Mouse (Mus musculus) hindbrain, embryonic 11.5 days (tissue): ENCODE measurements around the gene Rimkla. TPM values are rescaled to one million over a fixed set of nuclear protein-coding genes. Genes with fewer than 3 reads are reported as not detected.

Experiments used
- ATAC-seq: fragments of 200-750 bp; cut with Nextera tagmentation; 2 replicates; pipeline ENCODE4 v1.8.0; 2017; ENCODE audit warnings: mild to moderate bottlenecking, moderate TSS enrichment, moderate library complexity; ENCODE audit not compliant: low FRiP score
- DNase-seq: peaks from one replicate; pipeline ENCODE4 v3.0.0-alpha.2; 2015; ENCODE audit warnings: low spot score
- H3K27ac ChIP-seq: fragments of 300-500 bp; sonication (generic); 2 replicates; pipeline ENCODE4 v1.5.1; 2014; ENCODE audit warnings: mild to moderate bottlenecking, low read depth, low read length
- H3K27me3 ChIP-seq: fragments of 300-500 bp; sonication (generic); 2 replicates; pipeline ENCODE4 v1.6.1; 2014; ENCODE audit warnings: mild to moderate bottlenecking, low read length, moderate library complexity, mixed read lengths; ENCODE audit not compliant: control insufficient read depth, insufficient read depth
- H3K36me3 ChIP-seq: fragments of 300-500 bp; sonication (generic); 2 replicates; pipeline ENCODE4 v1.6.1; 2014; ENCODE audit warnings: mild to moderate bottlenecking, low read length, moderate library complexity, mixed read lengths; ENCODE audit not compliant: control insufficient read depth, insufficient read depth
- H3K4me1 ChIP-seq: fragments of 300-500 bp; sonication (generic); replicated peaks from 2 replicates; pipeline ENCODE4 v1.6.1; 2014; ENCODE audit warnings: low read length, mixed read lengths; ENCODE audit not compliant: control insufficient read depth, insufficient read depth
- H3K4me2 ChIP-seq: fragments of 300-500 bp; sonication (generic); replicated peaks from 2 replicates; pipeline ENCODE4 v1.6.1; 2014; ENCODE audit warnings: mild to moderate bottlenecking, low read depth, low read length
- H3K4me3 ChIP-seq: fragments of 300-500 bp; sonication (generic); 2 replicates; pipeline ENCODE4 v1.5.1; 2014; ENCODE audit warnings: low read depth, low read length
- H3K9ac ChIP-seq: fragments of 300-500 bp; sonication (generic); 2 replicates; pipeline ENCODE4 v1.6.1; 2014; ENCODE audit warnings: low read depth, low read length
- H3K9me3 ChIP-seq: fragments of 300-500 bp; sonication (generic); 2 replicates; pipeline ENCODE4 v1.6.1; 2016; ENCODE audit warnings: low read length; ENCODE audit not compliant: control insufficient read depth
- WGBS: fragments of 180-500 bp; shearing (Covaris S2); extraction: QIAGEN DNeasy Blood & Tissue Kit; methylation state at CpG from one replicate; pipeline ENCODE4 v1.1.7; 2014; 5-methylcytosine and 5-hydroxymethylcytosine counted together
- polyA plus RNA-seq: library from polyadenylated mRNA; unstranded; fragments of >200 nt; fragmentation: Nextera tagmentation; extraction: Ambion mirVana; gene quantifications from 2 replicates; pipeline ENCODE4 v1.2.1, GENCODE M21; 2014

Gene Rimkla
- polyA plus RNA-seq, 1 experiment from 2014 or later = 5.7 TPM

DNA sequence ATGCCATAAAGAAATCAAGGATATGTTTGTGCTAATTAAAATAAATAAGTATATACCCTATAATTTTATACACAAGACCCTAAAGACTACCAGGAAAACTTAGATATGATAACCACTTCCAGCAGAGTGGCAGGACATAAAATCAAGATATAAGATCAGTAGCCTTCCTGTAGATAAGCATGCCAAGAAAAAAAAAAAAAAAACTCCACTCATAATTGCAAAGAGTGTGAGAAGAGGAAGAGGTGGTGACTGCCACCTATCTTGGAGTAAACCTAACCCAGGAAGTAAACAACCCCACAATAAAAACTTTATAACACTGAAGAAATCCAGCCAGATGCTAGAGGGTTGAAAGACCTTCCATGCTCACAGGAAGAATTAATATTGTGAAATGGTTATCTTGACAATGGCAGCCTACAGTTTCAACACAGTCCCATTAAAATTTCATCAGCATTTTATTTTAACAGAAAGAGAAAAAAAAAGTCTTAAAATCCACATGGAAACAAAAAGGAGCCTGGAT lies 34.0 kb upstream of the Rimkla start:
- Histone ChIP-seq H3K4me2 (no peak overlapping the region), H3K4me1 (no peaks in the 10 kb centered on the region), H3K4me3 (no peak overlapping the region), H3K9me3 (no peaks in the 10 kb centered on the region), H3K36me3 (no peaks in the 10 kb centered on the region), H3K9ac (no peak overlapping the region), H3K27me3 (no peaks in the 10 kb centered on the region), H3K27ac (no peak overlapping the region)
- no peak for ATAC-seq
- DNase-seq = no peak

DNA sequence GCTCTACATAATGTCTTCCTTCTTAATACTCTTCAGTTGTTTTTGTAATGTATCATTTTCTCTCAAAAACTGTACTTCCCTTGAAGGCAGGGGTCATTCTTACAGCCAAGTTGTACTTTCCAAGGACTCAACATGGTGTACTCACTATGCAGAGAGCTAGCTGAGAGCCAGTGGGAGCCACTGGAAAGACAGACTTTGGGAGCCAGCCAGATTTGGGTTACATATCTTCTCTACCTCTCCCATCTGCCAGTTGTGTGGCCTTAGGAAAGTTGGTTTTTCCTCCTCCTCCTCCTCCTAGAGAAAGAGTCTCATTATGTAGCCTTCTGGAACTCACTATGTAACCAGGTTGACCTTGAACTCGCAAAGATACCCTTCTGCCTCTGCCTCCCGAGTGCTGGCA lies 32.0 kb upstream of the Rimkla start:
- Histone ChIP-seq H3K4me3 (no peak overlapping the region), H3K36me3 (no peaks in the 10 kb centered on the region), H3K4me2 (no peak overlapping the region), H3K9ac (no peak overlapping the region), H3K4me1 (no peaks in the 10 kb centered on the region), H3K27me3 (no peaks in the 10 kb centered on the region), H3K27ac (no peak overlapping the region), H3K9me3 (no peaks in the 10 kb centered on the region)
- WGBS = 96% methylated on average over 2 of the region's 2 CpGs
- ATAC-seq = no peak
- DNase-seq = no peak

DNA sequence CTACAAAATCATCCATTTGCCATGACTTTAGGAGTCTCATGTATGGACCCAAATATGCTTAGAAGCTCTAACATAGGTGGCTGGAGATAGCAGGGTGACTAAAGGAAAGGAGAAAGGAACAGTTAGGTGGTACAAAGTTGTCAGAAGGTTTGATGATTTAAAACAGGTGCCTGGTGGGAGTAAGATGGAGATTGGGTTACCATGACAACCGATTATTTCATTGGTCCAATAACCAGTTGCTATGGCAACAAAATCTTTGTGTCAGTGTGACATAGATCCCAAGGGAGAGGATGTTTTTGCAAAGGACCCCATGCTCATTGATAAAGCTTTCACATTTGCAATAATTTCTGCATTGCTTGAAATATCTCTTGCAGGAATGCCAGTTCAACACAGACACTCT lies 31.6 kb upstream of the Rimkla start:
- WGBS = 76% methylated on average over 1 of the region's 1 CpGs
- no peak overlapping the region for H3K4me2 ChIP-seq
- H3K27me3 ChIP-seq = no peaks in the 10 kb centered on the region
- no peaks in the 10 kb centered on the region for H3K9me3 ChIP-seq
- ATAC-seq = no peak
- no peak overlapping the region for H3K27ac ChIP-seq
- H3K9ac ChIP-seq = no peak overlapping the region
- no peaks in the 10 kb centered on the region for H3K4me1 ChIP-seq
- peak; percentile 36 for DNase-seq
- H3K4me3 ChIP-seq = no peak overlapping the region
- H3K36me3 ChIP-seq = no peaks in the 10 kb centered on the region

DNA sequence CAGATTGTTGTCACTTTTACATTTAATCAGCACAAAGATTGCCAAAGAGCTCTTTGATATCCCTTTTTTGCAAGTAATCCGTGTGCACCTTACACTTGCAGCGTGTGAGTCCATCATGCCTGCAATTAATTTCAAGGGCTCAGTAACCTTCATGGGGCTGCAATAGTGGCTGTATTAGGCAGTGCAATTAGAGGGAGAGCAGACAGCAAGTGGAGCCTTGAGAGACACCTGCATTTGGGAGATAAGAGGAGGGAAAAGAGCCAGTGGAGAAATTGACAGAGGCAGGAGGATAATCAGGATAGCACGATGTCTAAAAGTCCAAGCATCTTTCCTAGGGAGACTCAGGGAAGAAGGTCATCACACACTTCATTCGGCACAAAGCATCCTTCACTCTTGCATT lies 31.1 kb upstream of the Rimkla start:
- DNase-seq = no peak
- H3K27ac ChIP-seq = no peak overlapping the region
- 86% methylated on average over 4 of the region's 4 CpGs for WGBS

DNA sequence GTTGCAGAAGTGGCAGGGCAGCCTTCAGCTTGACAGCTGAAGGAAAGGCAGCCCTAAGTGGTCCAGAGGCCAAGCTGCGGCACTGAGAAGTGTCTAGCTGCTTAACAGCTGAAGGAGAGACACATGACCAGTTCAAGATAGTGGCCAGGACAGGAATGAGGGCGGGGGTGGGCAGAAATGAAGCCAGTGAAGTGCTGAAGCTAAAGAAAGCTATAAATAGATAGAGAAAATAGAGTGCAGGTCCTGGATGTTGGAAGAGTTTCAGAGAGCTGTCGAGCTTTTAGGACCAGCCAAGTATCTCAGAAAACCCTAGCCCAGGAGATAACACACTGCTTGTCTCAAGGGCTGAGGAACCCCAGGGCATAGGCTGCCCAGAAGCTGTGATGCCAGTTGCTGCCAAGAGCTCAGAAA lies 20.3 kb upstream of the Rimkla start:
- WGBS = 71% methylated on average over 3 of the region's 3 CpGs
- H3K36me3 ChIP-seq = no peaks in the 10 kb centered on the region

More for the DNA sequence above, 31.1 kb upstream of the Rimkla start:
- Histone ChIP-seq H3K9ac (no peak overlapping the region), H3K27me3 (no peaks in the 10 kb centered on the region), H3K9me3 (no peaks in the 10 kb centered on the region), H3K36me3 (no peaks in the 10 kb centered on the region), H3K4me2 (no peak overlapping the region), H3K4me3 (no peak overlapping the region), H3K4me1 (no peaks in the 10 kb centered on the region)
- ATAC-seq = no peak

DNA sequence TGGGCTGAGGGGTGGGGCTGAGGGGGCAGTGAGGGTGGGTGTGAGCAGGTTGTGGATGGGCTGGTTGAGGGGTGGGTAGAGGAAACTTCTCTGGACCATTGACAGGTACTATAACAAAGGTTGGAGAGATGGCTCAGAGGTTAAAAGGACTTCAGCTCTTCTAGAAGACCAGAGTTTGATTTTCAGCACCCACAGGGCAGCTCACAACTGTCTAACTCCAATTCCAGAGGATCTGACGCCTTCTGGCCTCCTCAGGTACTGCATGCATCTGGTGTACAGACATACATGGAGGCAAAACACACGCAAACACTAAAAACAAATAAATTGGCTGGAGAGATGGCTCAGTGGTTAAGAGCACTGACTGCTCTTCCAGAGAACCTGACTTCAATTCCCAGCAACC lies 19.2 kb upstream of the Rimkla start:
- DNase-seq = no peak
- Histone ChIP-seq H3K36me3 (no peaks in the 10 kb centered on the region), H3K9ac (no peak overlapping the region), H3K27me3 (no peaks in the 10 kb centered on the region), H3K4me2 (no peak overlapping the region), H3K27ac (no peak overlapping the region), H3K9me3 (no peaks in the 10 kb centered on the region), H3K4me3 (no peak overlapping the region), H3K4me1 (no peaks in the 10 kb centered on the region)
- WGBS = 69% methylated on average over 2 of the region's 2 CpGs
- no peak for ATAC-seq

More for the DNA sequence above, 20.3 kb upstream of the Rimkla start:
- DNase-seq = no peak
- no peaks in the 10 kb centered on the region for H3K9me3 ChIP-seq
- no peak overlapping the region for H3K9ac ChIP-seq
- H3K27ac ChIP-seq = no peak overlapping the region
- no peak for ATAC-seq
- H3K4me3 ChIP-seq = no peak overlapping the region
- no peak overlapping the region for H3K4me2 ChIP-seq
- no peaks in the 10 kb centered on the region for H3K4me1 ChIP-seq
- no peaks in the 10 kb centered on the region for H3K27me3 ChIP-seq

DNA sequence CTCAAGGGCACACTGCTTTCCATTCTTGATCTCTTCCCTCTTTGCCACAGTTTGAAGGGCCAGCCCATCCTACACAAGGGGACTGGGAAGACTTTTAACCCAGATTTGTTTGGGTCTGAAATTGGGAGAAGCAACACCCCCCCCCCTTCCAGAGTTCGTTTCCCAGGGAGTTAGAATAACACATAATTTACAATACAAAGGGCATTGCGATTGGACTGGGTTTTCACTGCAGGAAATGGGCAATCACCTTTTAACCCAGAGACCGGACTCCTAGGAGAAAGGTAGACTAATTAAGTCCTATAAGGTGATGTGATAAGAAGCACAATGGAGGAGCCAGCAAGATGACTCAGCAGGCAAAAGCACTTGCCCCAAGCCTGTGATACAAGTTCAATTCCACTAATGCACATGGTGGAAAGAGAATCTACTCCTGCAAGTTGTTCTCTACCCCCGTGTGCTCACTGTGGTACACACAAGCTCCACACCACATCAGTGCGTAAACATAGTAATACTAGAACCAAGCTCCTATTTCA lies 6.0 kb upstream of the Rimkla start:
- H3K4me2 ChIP-seq = no peak overlapping the region
- no peak overlapping the region for H3K4me3 ChIP-seq
- no peaks in the 10 kb centered on the region for H3K36me3 ChIP-seq
- no peaks in the 10 kb centered on the region for H3K4me1 ChIP-seq
- no peaks in the 10 kb centered on the region; the same call in 1 of the 2 replicates for H3K27me3 ChIP-seq
- H3K9me3 ChIP-seq = no peaks in the 10 kb centered on the region
- no peak overlapping the region for H3K9ac ChIP-seq
- 62% methylated on average over 5 of the region's 5 CpGs for WGBS
- no peak overlapping the region for H3K27ac ChIP-seq
- ATAC-seq (no peak), DNase-seq (no peak)

DNA sequence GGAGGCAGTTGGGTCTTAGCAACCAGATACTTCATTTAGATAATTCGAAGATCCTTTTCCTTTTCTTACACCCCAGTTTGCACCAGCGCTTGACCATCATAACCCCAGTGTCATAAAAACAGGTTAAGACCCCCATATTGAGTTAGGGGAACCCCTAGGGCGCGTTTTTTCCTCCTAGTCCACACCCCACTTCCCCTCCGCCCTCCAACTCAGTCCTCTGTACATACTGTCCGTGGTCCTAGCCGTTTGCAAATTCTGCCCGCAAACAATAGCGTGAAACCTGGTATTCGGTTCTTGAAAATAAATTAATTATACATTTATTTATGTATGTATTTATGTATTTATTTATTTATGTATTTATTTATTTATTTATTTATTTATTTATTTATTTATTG lies 502 bp upstream of the Rimkla start:
- H3K27ac ChIP-seq = peak overlapping the region; percentile 65; the same call in 1 of the 2 replicates
- peak overlapping the region; percentile 91 for H3K4me2 ChIP-seq
- H3K27me3 ChIP-seq = peaks cover 6% of the 10 kb centered on the region; the same call in 1 of the 2 replicates
- H3K9ac ChIP-seq = peak overlapping the region; percentile 57
- H3K9me3 ChIP-seq = no peaks in the 10 kb centered on the region
- peak overlapping the region; percentile 54 for H3K4me3 ChIP-seq
- DNase-seq = no peak
- 32% methylated on average over 10 of the region's 10 CpGs for WGBS
- H3K4me1 ChIP-seq = no peaks in the 10 kb centered on the region
- no peaks in the 10 kb centered on the region for H3K36me3 ChIP-seq
- peak; percentile 63 for ATAC-seq

DNA sequence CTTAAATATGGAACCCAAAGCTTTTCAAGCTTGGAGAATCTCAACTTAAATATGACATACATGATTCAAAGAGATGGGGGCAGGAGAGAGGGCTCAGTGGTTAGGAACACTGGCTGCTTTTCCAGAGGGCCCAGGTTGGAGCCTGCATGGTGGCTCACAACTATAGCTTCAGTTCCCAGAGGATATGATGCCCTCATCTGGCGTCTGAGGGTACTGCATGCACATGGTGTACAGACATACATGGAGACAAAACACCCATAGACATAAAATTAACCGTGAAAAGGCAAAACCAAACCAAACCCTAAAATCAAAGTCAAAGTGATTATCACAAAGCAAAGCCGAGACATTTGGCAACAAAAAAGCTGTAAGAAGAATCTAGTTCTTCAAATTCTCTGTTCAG lies 1.6 kb downstream of the Rimkla start:
- H3K4me1 ChIP-seq = no peaks in the 10 kb centered on the region
- H3K36me3 ChIP-seq = no peaks in the 10 kb centered on the region
- ATAC-seq = no peak
- no peak overlapping the region for H3K4me3 ChIP-seq
- no peaks in the 10 kb centered on the region for H3K9me3 ChIP-seq
- peak; percentile 54 for DNase-seq
- H3K9ac ChIP-seq = no peak overlapping the region
- peaks cover 6% of the 10 kb centered on the region; the same call in 1 of the 2 replicates for H3K27me3 ChIP-seq
- 78% methylated on average over 3 of the region's 3 CpGs for WGBS
- no peak overlapping the region for H3K4me2 ChIP-seq
- no peak overlapping the region for H3K27ac ChIP-seq
